Mouse (Mus musculus) C2C12 (cell line): ENCODE data around the gene Dlg5.

Source experiments
- CEBPB ChIP-seq: IDR thresholded peaks from one replicate; pipeline ENCODE4 v1.6.1; 2011; ENCODE audit warnings: low read depth, mild to moderate bottlenecking, control low read depth, moderate library complexity
- CTCF ChIP-seq: IDR thresholded peaks from one replicate; pipeline ENCODE4 v1.5.1; 2011; ENCODE audit not compliant: control insufficient read depth, insufficient read depth, insufficient read length
- MAX ChIP-seq: IDR thresholded peaks from one replicate; pipeline ENCODE4 v1.6.1; 2011; ENCODE audit warnings: mild to moderate bottlenecking, control low read depth
- MYOD1 ChIP-seq: IDR thresholded peaks from one replicate; pipeline ENCODE4 v1.6.1; 2011; ENCODE audit warnings: low read depth; ENCODE audit not compliant: control insufficient read depth, insufficient read length
- MYOG ChIP-seq: IDR thresholded peaks from one replicate; pipeline ENCODE4 v1.6.1; 2011; ENCODE audit not compliant: control insufficient read depth, insufficient read length; ENCODE audit errors: extremely low read depth
- USF1 ChIP-seq: IDR thresholded peaks from one replicate; pipeline ENCODE4 v1.6.1; 2011; ENCODE audit warnings: low read depth, mild to moderate bottlenecking, control low read depth, moderate library complexity

DNA sequence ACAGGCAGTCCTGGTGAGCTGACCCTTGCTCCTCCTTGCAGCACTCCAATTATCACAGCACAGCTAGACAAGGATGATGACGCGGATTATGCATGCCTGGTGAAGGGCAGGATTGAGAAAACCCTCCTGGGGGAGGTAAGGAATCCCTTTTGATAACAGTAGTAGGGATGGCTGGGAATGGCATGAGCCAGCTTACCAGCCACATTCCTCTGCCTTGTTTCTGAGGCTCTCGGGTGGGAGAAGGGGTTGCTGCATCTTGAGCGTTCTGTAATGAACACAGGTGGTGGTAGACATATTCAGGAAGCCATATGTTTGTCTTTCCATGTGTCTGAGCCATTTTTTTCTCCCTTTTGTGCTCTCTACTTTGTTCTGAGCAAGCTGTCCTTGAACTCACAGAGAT lies 40.4 kb upstream of the Dlg5 start:
- TF ChIP-seq MYOG (no peak), CTCF (no peak), MYOD1 (no peak), USF1 (no peak), CEBPB (no peak), MAX (no peak)
